Mouse (Mus musculus) urinary bladder, postnatal 4 days (tissue): ENCODE measurements around the gene Gm38393.

Source experiments
- DNase-seq, 2 experiments: peaks; one replicate each; pipeline ENCODE4 v3.0.0; 2021 to 2022; ENCODE audit warnings: low spot score in 2 of 2

Gm38393 gene

GRCm38 (mm10) chr7:60004606-60005330 is at the start of gene Gm38393, which contains the start of gene Snurf:
Gm38393 (minus strand) TSS chr7:60005064.
Snurf (minus strand) TSS chr7:60005049.
- peak; percentile 49 to 60 for DNase-seq

- no peak for DNase-seq
Observed at GRCm38 (mm10) chr7:60047481-60048201, 42.8 kb upstream of the Gm38393 start.

- DNase-seq: no peak
Observed at GRCm38 (mm10) chr7:60013186-60013585, 8.3 kb upstream of the Gm38393 start.

GRCm38 (mm10) chr7:60007727-60008360 is 3.0 kb upstream of the Gm38393 start:
- DNase-seq: no peak

GRCm38 (mm10) chr7:60006262-60006661 is 1.4 kb upstream of the Gm38393 start:
- DNase-seq: no peak

GRCm38 (mm10) chr7:60003921-60004605 is 801 bp downstream of the Gm38393 start:
- peak in 1 of 2 experiments; percentile 58 for DNase-seq

GRCm38 (mm10) chr7:60003006-60003865 is 1.6 kb downstream of the Gm38393 start:
- no peak for DNase-seq

- no peak for DNase-seq
Observed at GRCm38 (mm10) chr7:59978646-59979045, 26.2 kb downstream of the Gm38393 start.
